Mouse (Mus musculus) heart, embryonic 11.5 days (tissue): ENCODE measurements around the gene Rai14. TPM values are rescaled to one million over a fixed set of nuclear protein-coding genes. Genes with fewer than 3 reads are reported as not detected.
"Not testable (repeated sequence)": the region's sequence is repeated elsewhere in the genome, so short reads cannot be mapped to it uniquely, and the experiment has no call there.

Experiments used
- ATAC-seq: fragments of 200-750 bp; cut with Nextera tagmentation; replicated peaks from 2 replicates; pipeline ENCODE4 v1.8.0; 2017; ENCODE audit warnings: moderate library complexity; ENCODE audit not compliant: insufficient number of reproducible peaks, low FRiP score, low TSS enrichment
- H3K27ac ChIP-seq: fragments of 300-500 bp; sonication (generic); 2 replicates; pipeline ENCODE4 v1.5.1; 2014; ENCODE audit warnings: mild to moderate bottlenecking, low read depth, low read length
- H3K27me3 ChIP-seq: fragments of 300-500 bp; sonication (generic); 2 replicates; pipeline ENCODE4 v1.6.1; 2014; ENCODE audit warnings: mild to moderate bottlenecking, low read length, mixed read lengths; ENCODE audit not compliant: control insufficient read depth, insufficient read depth
- H3K36me3 ChIP-seq: fragments of 300-500 bp; sonication (generic); 2 replicates; pipeline ENCODE4 v1.6.1; 2014; ENCODE audit warnings: mild to moderate bottlenecking, low read length, moderate library complexity, mixed read lengths; ENCODE audit not compliant: control insufficient read depth, insufficient read depth
- H3K4me1 ChIP-seq: fragments of 300-500 bp; sonication (generic); 2 replicates; pipeline ENCODE4 v1.6.1; 2014; ENCODE audit warnings: low read length; ENCODE audit not compliant: control insufficient read depth, insufficient read depth
- H3K4me2 ChIP-seq: fragments of 300-500 bp; sonication (generic); 2 replicates; pipeline ENCODE4 v1.6.1; 2014; ENCODE audit warnings: mild to moderate bottlenecking, moderate library complexity
- H3K4me3 ChIP-seq: fragments of 300-500 bp; sonication (generic); 2 replicates; pipeline ENCODE4 v1.5.1; 2014; ENCODE audit warnings: low read depth, low read length
- H3K9ac ChIP-seq: fragments of 300-500 bp; sonication (generic); 2 replicates; pipeline ENCODE4 v1.6.1; 2014; ENCODE audit warnings: mild to moderate bottlenecking, low read depth, low read length, moderate library complexity
- H3K9me3 ChIP-seq: fragments of 300-500 bp; sonication (generic); replicated peaks from 2 replicates; pipeline ENCODE4 v1.6.1; 2016; ENCODE audit warnings: low read length; ENCODE audit not compliant: control insufficient read depth
- WGBS: fragments of 180-500 bp; shearing (Covaris S2); extraction: QIAGEN DNeasy Blood & Tissue Kit; methylation state at CpG from one replicate; pipeline ENCODE4 v1.1.7; 2014; ENCODE audit not compliant: insufficient replicate concordance; 5-methylcytosine and 5-hydroxymethylcytosine counted together
- polyA plus RNA-seq: library from polyadenylated mRNA; unstranded; fragments of >200 nt; fragmentation: Nextera tagmentation; extraction: Ambion mirVana; gene quantifications from 2 replicates; pipeline ENCODE4 v1.2.1, GENCODE M21; 2014

The Rai14 gene
- polyA plus RNA-seq, 1 experiment from 2014 or later = 30.5 TPM

DNA sequence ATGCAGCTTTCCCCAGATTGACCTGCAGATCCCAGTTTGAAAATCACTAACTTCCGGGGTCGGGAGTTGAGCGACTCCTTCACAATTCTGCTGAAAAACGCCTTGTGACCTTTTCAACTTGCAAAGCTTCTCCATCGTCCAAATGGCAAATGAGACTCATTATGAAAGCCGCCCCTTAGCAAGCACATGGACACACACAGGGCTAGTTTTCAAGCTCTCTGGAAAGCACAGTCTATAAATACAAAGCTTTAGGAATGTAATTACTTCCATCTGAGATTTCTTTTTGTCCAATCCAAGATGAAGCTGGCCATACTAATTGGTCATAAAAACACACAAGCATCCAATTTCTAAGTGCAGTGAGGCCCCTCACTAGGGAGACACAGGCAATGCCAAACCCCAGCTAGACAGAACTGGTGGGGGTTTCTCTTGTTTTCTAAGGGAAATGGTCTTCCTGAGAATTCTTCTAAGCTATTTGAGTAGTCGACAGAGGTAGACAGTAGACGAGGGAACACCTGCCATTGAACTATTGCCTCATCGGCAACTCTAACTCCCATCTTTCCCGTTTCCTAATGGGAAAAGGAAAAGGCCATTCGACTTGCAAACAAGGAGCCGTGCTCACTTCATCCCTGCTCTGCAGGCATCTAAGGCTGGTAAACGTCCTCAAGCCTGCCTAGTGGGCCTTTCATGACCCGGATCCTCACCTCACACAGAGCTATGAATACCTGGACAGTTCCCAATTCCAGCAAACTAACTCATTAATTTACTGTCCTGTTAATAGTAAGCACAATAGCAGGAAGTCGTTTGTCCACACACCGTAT is 173.9 kb downstream of the Rai14 start:
- Histone ChIP-seq H3K4me1 (no peaks in the 10 kb centered on the region), H3K9ac (no peak overlapping the region), H3K27me3 (no peaks in the 10 kb centered on the region; the same call in 1 of the 2 replicates), H3K4me3 (no peak overlapping the region), H3K4me2 (no peak overlapping the region), H3K9me3 (no peaks in the 10 kb centered on the region), H3K36me3 (no peaks in the 10 kb centered on the region), H3K27ac (no peak overlapping the region)
- WGBS = 79% methylated on average over 16 of the region's 16 CpGs
- ATAC-seq = no peak

- Histone ChIP-seq H3K27me3 (no peaks in the 10 kb centered on the region; the same call in 1 of the 2 replicates), H3K27ac (no peak overlapping the region), H3K9ac (no peak overlapping the region), H3K4me1 (no peaks in the 10 kb centered on the region), H3K36me3 (no peaks in the 10 kb centered on the region), H3K4me2 (no peak overlapping the region), H3K4me3 (no peak overlapping the region), H3K9me3 (no peaks in the 10 kb centered on the region)
- 72% methylated on average over 7 of the region's 7 CpGs for WGBS
- ATAC-seq = no peak
Measured at GRCm38 (mm10) chr15:10535969-10536368, 178.5 kb downstream of the Rai14 start.

DNA sequence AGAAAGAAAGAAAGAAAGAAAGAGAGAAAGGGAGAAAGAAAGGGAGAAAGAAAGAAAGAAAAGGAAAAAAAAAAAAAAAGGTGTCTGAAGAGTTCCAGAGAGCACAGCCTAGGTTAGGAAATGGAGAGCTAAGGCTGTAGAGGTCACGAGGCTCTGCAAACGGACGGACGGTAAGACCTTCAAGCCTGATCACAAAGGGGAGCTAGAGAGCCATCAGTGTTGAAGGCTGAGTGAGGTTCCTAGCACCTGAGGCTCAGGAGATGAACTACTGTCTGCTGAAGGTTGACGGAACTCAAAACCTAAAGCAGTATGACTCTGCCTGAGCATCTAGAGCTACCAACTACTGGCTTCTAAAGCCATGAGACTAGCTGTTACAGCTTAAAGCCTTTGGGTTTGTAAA is 179.8 kb downstream of the Rai14 start:
- Histone ChIP-seq H3K27ac (no peak overlapping the region), H3K9me3 (no peaks in the 10 kb centered on the region), H3K9ac (no peak overlapping the region), H3K4me3 (no peak overlapping the region), H3K4me2 (no peak overlapping the region), H3K36me3 (no peaks in the 10 kb centered on the region), H3K27me3 (no peaks in the 10 kb centered on the region; the same call in 1 of the 2 replicates), H3K4me1 (no peaks in the 10 kb centered on the region)
- 65% methylated on average over 5 of the region's 5 CpGs for WGBS
- no peak for ATAC-seq

DNA sequence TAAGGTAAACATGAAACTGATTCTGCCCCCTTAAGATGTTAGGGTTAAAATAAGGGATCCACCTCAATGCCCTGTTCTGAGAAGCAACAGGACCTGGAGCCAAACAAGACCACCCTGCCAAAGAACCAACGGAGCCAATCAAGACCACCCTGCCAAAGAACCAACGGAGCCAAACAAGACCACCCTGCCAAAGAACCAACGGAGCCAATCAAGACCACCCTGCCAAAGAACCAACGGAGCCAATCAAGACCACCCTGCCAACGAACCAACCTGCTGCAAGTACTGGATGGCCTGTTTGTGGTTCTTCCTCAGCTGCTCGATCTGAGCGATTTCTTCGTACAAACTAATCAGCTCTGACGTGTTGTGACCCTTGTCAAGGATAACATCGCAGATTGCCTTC is 181.1 kb downstream of the Rai14 start:
- H3K4me3 ChIP-seq, H3K4me1 ChIP-seq, H3K4me2 ChIP-seq, H3K9ac ChIP-seq, H3K36me3 ChIP-seq, H3K9me3 ChIP-seq, ATAC-seq, H3K27me3 ChIP-seq, H3K27ac ChIP-seq: not testable (repeated sequence)
- 85% methylated on average over 10 of the region's 10 CpGs for WGBS

GRCm38 (mm10) chr15:10531352-10531751 is 183.1 kb downstream of the Rai14 start:
- Histone ChIP-seq H3K4me1 (no peaks in the 10 kb centered on the region), H3K27me3 (no peaks in the 10 kb centered on the region), H3K4me3 (no peak overlapping the region), H3K27ac (no peak overlapping the region), H3K36me3 (no peaks in the 10 kb centered on the region), H3K9ac (no peak overlapping the region), H3K4me2 (no peak overlapping the region), H3K9me3 (no peaks in the 10 kb centered on the region)
- ATAC-seq = no peak
- 45% methylated on average over 4 of the region's 4 CpGs for WGBS

- Histone ChIP-seq H3K4me1 (no peaks in the 10 kb centered on the region), H3K9ac (no peak overlapping the region), H3K4me2 (no peak overlapping the region), H3K27ac (no peak overlapping the region), H3K4me3 (no peak overlapping the region), H3K36me3 (no peaks in the 10 kb centered on the region), H3K27me3 (no peaks in the 10 kb centered on the region), H3K9me3 (no peaks in the 10 kb centered on the region)
- WGBS = 65% methylated on average over 1 of the region's 1 CpGs
- no peak for ATAC-seq
Measured at GRCm38 (mm10) chr15:10525896-10526295, 188.5 kb downstream of the Rai14 start.

Other genes starting within 250 kb of the Rai14 start
- 11.8 and 13.4 TPM in 2 replicates for gene Dnajc21, start 244.1 kb downstream of the Rai14 start, polyA plus RNA-seq
- gene Brix1, start 228.7 kb downstream of the Rai14 start, polyA plus RNA-seq = 86.9 and 92.6 TPM in 2 replicates
- gene Rad1, start 228.6 kb downstream of the Rai14 start, polyA plus RNA-seq = 19.6 and 20.1 TPM in 2 replicates
- gene Ttc23l, start 156.0 kb downstream of the Rai14 start, polyA plus RNA-seq = not detected in 2 replicates
- 0.19 and 0.66 TPM in 2 replicates for gene C1qtnf3, start 237.7 kb upstream of the Rai14 start, polyA plus RNA-seq